Mouse (Mus musculus): ENCODE data around the gene Cry2. TPM values are rescaled to one million over a fixed set of nuclear protein-coding genes. Genes with fewer than 3 reads are reported as not detected.

The Cry2 gene
- polyA plus RNA-seq, 1 experiment from 2014 or later, result 25.5 TPM

Small RNA genes lying within 50 kb of the gene (microRNA-seq; reads per million reads assigned to microRNA genes)
- gene Mir7000 (ENCODE audit: insufficient number of aligned reads), result not detected

Other genes with a start within 250 kb of the Cry2 start
- 18.2 and 22.9 TPM in 2 replicates for gene Pex16, start 59.4 kb downstream of the Cry2 start, polyA plus RNA-seq (2014; fragmentation: Nextera tagmentation; extraction: Ambion mirVana)
- gene Large2, start 59.2 kb downstream of the Cry2 start, polyA plus RNA-seq (2014; fragmentation: Nextera tagmentation; extraction: Ambion mirVana), result 16.1 and 16.4 TPM in 2 replicates
- 2.3 and 3.6 TPM in 2 replicates for gene 1700029I15Rik, start 51.5 kb downstream of the Cry2 start, polyA plus RNA-seq (2014; fragmentation: Nextera tagmentation; extraction: Ambion mirVana)
- 35.9 and 41.4 TPM in 2 replicates for gene Mapk8ip1, start 32.8 kb downstream of the Cry2 start, polyA plus RNA-seq (2014; fragmentation: Nextera tagmentation; extraction: Ambion mirVana)
- gene Slc35c1, start 26.5 kb upstream of the Cry2 start, polyA plus RNA-seq (2014; fragmentation: Nextera tagmentation; extraction: Ambion mirVana), result 11.6 and 12.8 TPM in 2 replicates
- gene Chst1, start 165.7 kb upstream of the Cry2 start, polyA plus RNA-seq (2014; fragmentation: Nextera tagmentation; extraction: Ambion mirVana), result 7.2 and 7.8 TPM in 2 replicates